In genomic region chr11:4927224-4927623, GRCm38 (mm10) we compare ENCODE assay signal across 29 mouse cellular contexts. TPM values are rescaled to one million over a fixed set of nuclear protein-coding genes. Genes with fewer than 3 reads are reported as not detected.
DNase-seq lines count a peak whose midpoint lies in the region; ATAC-seq and TF ChIP-seq lines count a peak whose summit lies in the region.
"Had no signal": no experiment of that assay in that cellular context is flagged by ENCODE, and none has a peak within 500 bp of the region (broad histone marks: within the 10 kb centered on the region; RNA-seq: fewer than 3 reads in every experiment).

No protein-coding gene starts in this region.

- H3K4me1 ChIP-seq in heart, embryonic 13.5 days = peaks cover 54% of the 10 kb centered on the region
- no peaks in the 10 kb centered on the region for H3K4me1 ChIP-seq in midbrain, postnatal 0 days (ENCODE audit: insufficient read depth, low read length)

- no peak for ATAC-seq in heart, embryonic 13.5 days (ENCODE audit: extremely low read depth, insufficient number of reproducible peaks, low FRiP score, low TSS enrichment)
- ATAC-seq in midbrain, postnatal 0 days (ENCODE audit: low FRiP score) = no peak
- ATAC-seq: CD4-positive, CD25-positive, alpha-beta regulatory T cell, adult 4 months; forebrain, embryonic 16.5 days; intestine, postnatal 0 days; midbrain, embryonic 13.5 days had no signal

- no peak overlapping the region for H3K4me2 ChIP-seq in heart, embryonic 13.5 days
- H3K4me2 ChIP-seq in midbrain, postnatal 0 days (ENCODE audit: low read depth, low read length, poor library complexity, severe bottlenecking) = no peak overlapping the region
- H3K4me2 ChIP-seq: heart, embryonic 12.5 days; hindbrain, embryonic 14.5 days; midbrain, embryonic 13.5 days had no signal

- no peak overlapping the region for H3K4me3 ChIP-seq in heart, embryonic 13.5 days
- no peak overlapping the region for H3K4me3 ChIP-seq in left cerebral cortex, adult 2 months
- no peak overlapping the region for H3K4me3 ChIP-seq in midbrain, postnatal 0 days (ENCODE audit: low read depth, low read length)
- H3K4me3 ChIP-seq: erythroblast, embryonic 14.5 days; gastrocnemius, adult 2 months; heart, embryonic 12.5 days; midbrain, embryonic 13.5 days had no signal

- 73% methylated on average over 3 of the region's 3 CpGs for WGBS in heart, embryonic 13.5 days
- WGBS in midbrain, postnatal 0 days = 93% methylated on average over 3 of the region's 3 CpGs

- H3K27ac ChIP-seq in heart, embryonic 13.5 days (replicated peaks) = no peak overlapping the region
- H3K27ac ChIP-seq in left cerebral cortex, adult 2 months = no peak overlapping the region
- no peak overlapping the region for H3K27ac ChIP-seq in midbrain, postnatal 0 days (ENCODE audit: low read depth, low read length)
- H3K27ac ChIP-seq: gastrocnemius, adult 2 months; hindbrain, embryonic 14.5 days; liver, embryonic 14.5 days; macrophage; midbrain, embryonic 13.5 days had no signal

- H3K9me3 ChIP-seq in heart, embryonic 13.5 days = no peaks in the 10 kb centered on the region
- no peaks in the 10 kb centered on the region for H3K9me3 ChIP-seq in midbrain, postnatal 0 days (ENCODE audit: low read length)
- H3K9me3 ChIP-seq: heart, embryonic 12.5 days; midbrain, embryonic 13.5 days had no signal

- intact Hi-C loops in left cerebral cortex, adult 2 months (cut with DNase I) = loop anchor here (1.0 kb wide), 1 partner anchor 20 kb away; no protein-coding TSS in a partner anchor

- no peaks in the 10 kb centered on the region for H3K27me3 ChIP-seq in heart, embryonic 13.5 days (replicated peaks)
- no peaks in the 10 kb centered on the region for H3K27me3 ChIP-seq in midbrain, postnatal 0 days (ENCODE audit: insufficient read depth, low read length)
- H3K27me3 ChIP-seq: heart, embryonic 12.5 days; midbrain, embryonic 13.5 days had no signal

- H3K9ac ChIP-seq in heart, embryonic 13.5 days = peak overlapping the region; percentile 19; the same call in 1 of the 2 replicates
- no peak overlapping the region for H3K9ac ChIP-seq in midbrain, postnatal 0 days (replicated peaks; ENCODE audit: low read length, poor library complexity, severe bottlenecking)
- H3K9ac ChIP-seq: heart, embryonic 12.5 days; hindbrain, embryonic 14.5 days; liver, embryonic 14.5 days; midbrain, embryonic 13.5 days had no signal

- no peak for TF ChIP-seq CTCF in left cerebral cortex, adult 2 months (IDR thresholded peaks at IDR 0.05)
- TF ChIP-seq CTCF in midbrain, postnatal 0 days (IDR thresholded peaks at IDR 0.05) = no peak

- no peak for DNase-seq in heart, adult 8-10 months (ENCODE audit: low spot score)
- peak; percentile 26 to 41 for DNase-seq in left cerebral cortex, adult 2 months (ENCODE audit: extremely low spot score in 1 of 2, low spot score in 2 of 2)
- no peak for DNase-seq in left cerebral cortex, adult 11 months (ENCODE audit: low spot score)
- peak; percentile 34 for DNase-seq in right cerebral cortex, postnatal 25 days
- DNase-seq in right cerebral cortex, postnatal 14 days = no peak
- no peak for DNase-seq in midbrain, postnatal 0 days (ENCODE audit: low spot score)
- DNase-seq: adrenal gland, postnatal 14 days; cerebellum, adult 11-12 months; cerebellum, adult 9-11 months; embryo, embryonic 11 days; gastrocnemius, adult 2 months; gastrocnemius, postnatal 36 days; heart, adult 18-20 months; heart, postnatal 10 days; layer of hippocampus, adult 9-11 months; lung, adult 2 months; lung, postnatal 10 days; retina, postnatal 1 day; thymus, postnatal 14 days had no signal

- H3K36me3 ChIP-seq in heart, embryonic 13.5 days = peaks cover 81% of the 10 kb centered on the region
- H3K36me3 ChIP-seq in midbrain, postnatal 0 days (ENCODE audit: insufficient read depth, low read length) = peaks cover 72% of the 10 kb centered on the region

RNA-seq across cellular contexts. Expression of gene Nefh, which starts 20.6 kb away (rescaled TPM):
- polyA plus RNA-seq in heart, embryonic 13.5 days (2015; fragmentation: Nextera tagmentation; extraction: Ambion mirVana) = 0.39 and 0.50 TPM in 2 replicates
- not detected for total RNA-seq in heart, adult 8-10 months (2022)
- total RNA-seq in left cerebral cortex, adult 2 months (2021) = 10 to 100 TPM; 47.9 to 54.5 TPM
- total RNA-seq in midbrain, postnatal 0 days (2014; rRNA removed) = 13.0 and 15.7 TPM in 2 replicates
- polyA plus RNA-seq in midbrain, postnatal 0 days (2015; fragmentation: Nextera tagmentation; extraction: Ambion mirVana) = 7.7 and 8.3 TPM in 2 replicates
- total RNA-seq: gastrocnemius, adult 2 months; heart, adult 18-20 months had no signal

RNA-seq across cellular contexts. Expression of gene Thoc5, which starts 32.1 kb away (rescaled TPM):
- polyA plus RNA-seq in heart, embryonic 13.5 days (2015; fragmentation: Nextera tagmentation; extraction: Ambion mirVana) = 23.3 and 24.4 TPM in 2 replicates
- 10 to 100 TPM; 14.9 to 19.8 (median 16.2) TPM for total RNA-seq in heart, adult 8-10 months (2022)
- total RNA-seq in left cerebral cortex, adult 2 months (2021) = 10 to 100 TPM; 37.4 to 38.9 TPM
- 44.9 and 48.4 TPM in 2 replicates for total RNA-seq in midbrain, postnatal 0 days (2014; rRNA removed)
- 44.6 and 45.2 TPM in 2 replicates for polyA plus RNA-seq in midbrain, postnatal 0 days (2015; fragmentation: Nextera tagmentation; extraction: Ambion mirVana)

RNA-seq across cellular contexts. Expression of gene Nipsnap1, which starts 53.5 kb away (rescaled TPM):
- polyA plus RNA-seq in heart, embryonic 13.5 days (2015; fragmentation: Nextera tagmentation; extraction: Ambion mirVana) = 31.4 and 35.6 TPM in 2 replicates
- total RNA-seq in heart, adult 8-10 months (2022) = 1 to 10 TPM in 1 of 4 experiments, under 1 TPM in 3; 0.52 to 1.1 (median 0.82) TPM
- 10 to 100 TPM; 84.8 to 85.8 TPM for total RNA-seq in left cerebral cortex, adult 2 months (2021)
- 133 and 170 TPM in 2 replicates for total RNA-seq in midbrain, postnatal 0 days (2014; rRNA removed)
- 130 and 133 TPM in 2 replicates for polyA plus RNA-seq in midbrain, postnatal 0 days (2015; fragmentation: Nextera tagmentation; extraction: Ambion mirVana)

RNA-seq across cellular contexts. Expression of gene Ap1b1, which starts 59.4 kb away (rescaled TPM):
- 41.2 and 42.6 TPM in 2 replicates for polyA plus RNA-seq in heart, embryonic 13.5 days (2015; fragmentation: Nextera tagmentation; extraction: Ambion mirVana)
- 10 to 100 TPM; 44.3 to 62.4 (median 54.2) TPM for total RNA-seq in heart, adult 8-10 months (2022)
- 100 to 1,000 TPM; 156 to 177 TPM for total RNA-seq in left cerebral cortex, adult 2 months (2021)
- 122 and 130 TPM in 2 replicates for total RNA-seq in midbrain, postnatal 0 days (2014; rRNA removed)
- 94.8 and 99.5 TPM in 2 replicates for polyA plus RNA-seq in midbrain, postnatal 0 days (2015; fragmentation: Nextera tagmentation; extraction: Ambion mirVana)

Comparison
In these comparisons a context has a peak if more than half of its experiments do, and no peak if none do; other contexts are left out.
1. DNase-seq: peak in left cerebral cortex, adult 2 months (2 of 2) and right cerebral cortex, postnatal 25 days (single experiment); none in heart, adult 8-10 months (single experiment), left cerebral cortex, adult 11 months (single experiment), right cerebral cortex, postnatal 14 days (single experiment) and midbrain, postnatal 0 days (single experiment).
2. RNA of gene Nefh, which starts 20.6 kb away (total RNA-seq): 47.9 to 54.5 TPM in left cerebral cortex, adult 2 months and 13.0 to 15.7 TPM in midbrain, postnatal 0 days; not detected in heart, adult 8-10 months; every median in the first group is over 10 times any median in the second.
3. RNA of gene Nipsnap1, which starts 53.5 kb away (total RNA-seq): 133 to 170 TPM in midbrain, postnatal 0 days and 84.8 to 85.8 TPM in left cerebral cortex, adult 2 months; 0.52 to 1.1 TPM in heart, adult 8-10 months; every median in the first group is over 10 times any median in the second.